Comparison of ENCODE assay signal across 7 mouse cellular contexts in the genomic region with DNA sequence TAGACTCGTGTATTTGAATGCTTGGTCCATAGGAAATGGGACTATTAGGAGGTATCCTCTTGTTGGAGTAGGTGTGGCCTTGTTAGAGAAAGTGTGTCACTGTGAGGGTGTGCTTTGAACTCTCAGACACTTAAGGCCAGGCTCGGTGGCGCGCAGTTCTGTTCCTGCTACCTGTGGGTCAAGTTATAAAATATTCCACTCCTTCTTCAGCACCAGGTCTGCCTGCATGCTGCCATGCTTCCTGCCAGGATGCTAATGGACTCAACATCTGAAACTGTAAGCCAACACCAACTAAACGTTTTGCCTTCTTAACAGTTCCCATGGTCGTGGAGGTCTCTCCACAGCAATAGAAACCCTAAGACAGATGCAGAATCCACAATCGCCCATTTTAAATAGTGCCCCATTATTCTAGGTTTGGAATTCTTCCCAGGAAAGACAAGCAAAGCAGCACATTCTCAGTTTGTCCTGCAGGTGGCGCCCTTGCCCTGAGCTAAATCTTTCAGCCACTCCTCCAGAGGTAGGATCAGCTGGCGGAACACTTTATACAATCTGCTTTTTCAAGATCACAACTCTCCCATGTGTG.
DNase-seq lines count a peak whose midpoint lies in the region; ATAC-seq and TF ChIP-seq lines count a peak whose summit lies in the region.

No protein-coding gene starts in this region.

- no peak overlapping the region for H3K4me2 ChIP-seq in forebrain, embryonic 16.5 days (ENCODE audit: low read length)
- H3K4me2 ChIP-seq in hindbrain, embryonic 15.5 days: no peak overlapping the region
- H3K4me2 ChIP-seq in midbrain, embryonic 11.5 days: no peak overlapping the region

- no peaks in the 10 kb centered on the region for H3K4me1 ChIP-seq in forebrain, embryonic 16.5 days (replicated peaks; ENCODE audit: control insufficient read depth, insufficient read depth, low read length)
- H3K4me1 ChIP-seq in hindbrain, embryonic 15.5 days (replicated peaks): no peaks in the 10 kb centered on the region
- H3K4me1 ChIP-seq in midbrain, embryonic 11.5 days (ENCODE audit: control insufficient read depth, insufficient read depth, low read length): no peaks in the 10 kb centered on the region
- no peaks in the 10 kb centered on the region for H3K4me1 ChIP-seq in small intestine, adult 2 months (ENCODE audit: control insufficient read depth, insufficient read depth, insufficient read length, low read length)

- WGBS in forebrain, embryonic 16.5 days: 24% methylated on average over 9 of the region's 9 CpGs
- 26% methylated on average over 9 of the region's 9 CpGs for WGBS in hindbrain, embryonic 15.5 days
- 27% methylated on average over 9 of the region's 9 CpGs for WGBS in midbrain, embryonic 11.5 days
- WGBS in small intestine, adult 2 months: 20% methylated on average over 9 of the region's 9 CpGs

- H3K27me3 ChIP-seq in forebrain, embryonic 16.5 days (replicated peaks; ENCODE audit: control insufficient read depth, insufficient read depth, low read length): no peaks in the 10 kb centered on the region
- H3K27me3 ChIP-seq in hindbrain, embryonic 15.5 days: no peaks in the 10 kb centered on the region
- H3K27me3 ChIP-seq in midbrain, embryonic 11.5 days (ENCODE audit: control insufficient read depth, insufficient read depth, low read length): no peaks in the 10 kb centered on the region
- no peaks in the 10 kb centered on the region for H3K27me3 ChIP-seq in small intestine, adult 2 months (ENCODE audit: control insufficient read depth, insufficient read depth, low read length)

- no peaks in the 10 kb centered on the region for H3K9me3 ChIP-seq in forebrain, embryonic 16.5 days (ENCODE audit: control insufficient read depth, low read length)
- H3K9me3 ChIP-seq in hindbrain, embryonic 15.5 days: no peaks in the 10 kb centered on the region
- H3K9me3 ChIP-seq in midbrain, embryonic 11.5 days (ENCODE audit: control insufficient read depth, low read length): no peaks in the 10 kb centered on the region

- H3K36me3 ChIP-seq in forebrain, embryonic 16.5 days (ENCODE audit: control insufficient read depth, insufficient read depth): no peaks in the 10 kb centered on the region
- no peaks in the 10 kb centered on the region for H3K36me3 ChIP-seq in hindbrain, embryonic 15.5 days
- H3K36me3 ChIP-seq in midbrain, embryonic 11.5 days (ENCODE audit: control insufficient read depth, insufficient read depth, low read length): no peaks in the 10 kb centered on the region
- H3K36me3 ChIP-seq in small intestine, adult 2 months (ENCODE audit: control insufficient read depth, insufficient read depth, low read length): no peaks in the 10 kb centered on the region

- no peak overlapping the region for H3K9ac ChIP-seq in forebrain, embryonic 16.5 days (replicated peaks; ENCODE audit: low read depth, low read length)
- H3K9ac ChIP-seq in hindbrain, embryonic 15.5 days: no peak overlapping the region
- no peak overlapping the region for H3K9ac ChIP-seq in midbrain, embryonic 11.5 days (ENCODE audit: low read length)

- no peak overlapping the region for H3K4me3 ChIP-seq in forebrain, embryonic 16.5 days (replicated peaks; ENCODE audit: low read length)
- no peak overlapping the region for H3K4me3 ChIP-seq in hindbrain, embryonic 15.5 days
- no peak overlapping the region for H3K4me3 ChIP-seq in midbrain, embryonic 11.5 days (ENCODE audit: low read depth, low read length)
- H3K4me3 ChIP-seq in small intestine, adult 2 months (ENCODE audit: low read depth, low read length): no peak overlapping the region

- no peak for TF ChIP-seq POLR2A in small intestine, adult 2 months (IDR thresholded peaks at IDR 0.05; ENCODE audit: low read depth, low read length)

- peak; percentile 81 for DNase-seq in ZHBTc4 (ENCODE audit: low read depth, low spot score)
- DNase-seq in cerebellum, adult 11 months: peak; percentile 60
- peak; percentile 66 to 69 for DNase-seq in layer of hippocampus, postnatal 36 days
- DNase-seq in midbrain, embryonic 11.5 days (ENCODE audit: low spot score, missing footprints): peak; percentile 97

- H3K27ac ChIP-seq in forebrain, embryonic 16.5 days (ENCODE audit: low read length): no peak overlapping the region
- no peak overlapping the region for H3K27ac ChIP-seq in hindbrain, embryonic 15.5 days (replicated peaks)
- no peak overlapping the region for H3K27ac ChIP-seq in midbrain, embryonic 11.5 days (ENCODE audit: low read depth, low read length)
- H3K27ac ChIP-seq in small intestine, adult 2 months (ENCODE audit: insufficient read depth, low read depth, low read length): no peak overlapping the region

- peak; percentile 85 for ATAC-seq in forebrain, embryonic 16.5 days
- peak; percentile 83 for ATAC-seq in hindbrain, embryonic 15.5 days (ENCODE audit: low FRiP score, low read depth)
- peak; percentile 70; the same call in 1 of the 2 replicates for ATAC-seq in midbrain, embryonic 11.5 days (ENCODE audit: low FRiP score)

- peak; percentile 90; the same call in 1 of the 2 replicates for TF ChIP-seq CTCF in small intestine, adult 2 months (IDR thresholded peaks at IDR 0.05; ENCODE audit: extremely low read depth, insufficient read length, insufficient replicate concordance, low read depth, low read length)
